In the genomic region with DNA sequence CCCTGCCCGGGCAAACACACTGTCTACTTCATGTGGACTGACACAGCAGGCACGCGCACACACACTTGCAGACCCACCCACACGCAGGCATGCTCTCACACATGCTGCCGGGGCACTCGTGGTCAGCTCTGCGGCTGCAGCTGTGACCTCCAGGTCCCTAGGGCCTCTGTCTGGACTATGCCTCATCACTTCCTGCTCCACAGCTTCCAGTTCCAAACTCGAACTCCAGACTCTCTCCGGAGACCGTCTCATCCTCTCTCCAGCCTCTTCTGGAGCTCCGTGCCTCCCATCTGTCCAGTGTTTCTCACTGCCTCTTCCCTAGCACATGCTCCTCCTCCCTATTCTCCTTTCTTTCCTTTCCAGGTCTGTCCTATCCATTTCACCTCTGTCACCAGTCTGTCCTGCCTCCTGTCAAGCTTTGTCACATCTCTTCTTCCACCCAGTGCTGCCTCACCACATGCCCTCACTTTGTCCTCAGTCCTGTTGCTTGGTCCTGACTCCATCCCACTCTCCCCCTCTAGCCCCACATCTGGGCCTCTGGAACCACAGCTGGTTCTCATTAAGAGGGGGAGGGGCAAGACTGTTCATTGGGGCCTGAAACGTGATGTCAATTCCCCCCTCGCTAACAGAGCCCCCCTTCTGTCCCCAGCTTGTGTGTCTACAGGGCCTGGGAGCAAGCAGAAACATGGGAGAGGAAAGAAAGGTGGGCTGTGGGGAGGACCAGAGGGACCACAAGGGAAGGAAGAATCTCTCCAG, we compare ENCODE assay signal across 8 mouse cellular contexts. TPM values are rescaled to one million over a fixed set of nuclear protein-coding genes. Genes with fewer than 3 reads are reported as not detected.
DNase-seq lines count a peak whose midpoint lies in the region; ATAC-seq and TF ChIP-seq lines count a peak whose summit lies in the region.

No protein-coding gene starts in this region.

- H3K9me3 ChIP-seq in forebrain, postnatal 0 days (ENCODE audit: low read length): no peaks in the 10 kb centered on the region
- no peaks in the 10 kb centered on the region for H3K9me3 ChIP-seq in hindbrain, embryonic 10.5 days
- H3K9me3 ChIP-seq in limb, embryonic 13.5 days: no peaks in the 10 kb centered on the region
- H3K9me3 ChIP-seq in midbrain, embryonic 13.5 days: no peaks in the 10 kb centered on the region

- 0 out of 2 replicates have a peak overlapping the region, but pooled peaks have one; percentile 57 for H3K27ac ChIP-seq in forebrain, postnatal 0 days (ENCODE audit: low read depth, low read length)
- H3K27ac ChIP-seq in hindbrain, embryonic 10.5 days: peak overlapping the region; percentile 82
- peak overlapping the region; percentile 98 for H3K27ac ChIP-seq in limb, embryonic 13.5 days
- peak overlapping the region; percentile 53; the same call in 1 of the 2 replicates for H3K27ac ChIP-seq in midbrain, embryonic 13.5 days
- no peak overlapping the region for H3K27ac ChIP-seq in cerebellum, adult 2 months (ENCODE audit: insufficient read depth, low read length)

- H3K4me1 ChIP-seq in forebrain, postnatal 0 days (ENCODE audit: insufficient read depth): peaks cover 17% of the 10 kb centered on the region
- peaks cover 40% of the 10 kb centered on the region for H3K4me1 ChIP-seq in hindbrain, embryonic 10.5 days (replicated peaks)
- peaks cover 72% of the 10 kb centered on the region for H3K4me1 ChIP-seq in limb, embryonic 13.5 days
- H3K4me1 ChIP-seq in midbrain, embryonic 13.5 days (replicated peaks): peaks cover 64% of the 10 kb centered on the region
- H3K4me1 ChIP-seq in cerebellum, adult 2 months (ENCODE audit: control insufficient read depth, insufficient read depth, low read length): peaks cover 7% of the 10 kb centered on the region

- no peak for TF ChIP-seq POLR2A in cerebellum, adult 2 months (IDR thresholded peaks at IDR 0.05; ENCODE audit: borderline replicate concordance, insufficient read depth, low read length)

- H3K4me2 ChIP-seq in forebrain, postnatal 0 days (ENCODE audit: low read depth): peak overlapping the region; percentile 1; the same call in 1 of the 2 replicates
- H3K4me2 ChIP-seq in limb, embryonic 13.5 days (replicated peaks): peak overlapping the region; percentile 77
- H3K4me2 ChIP-seq in midbrain, embryonic 13.5 days (replicated peaks): peak overlapping the region; percentile 37

- H3K27me3 ChIP-seq in forebrain, postnatal 0 days (ENCODE audit: insufficient read depth, low read length): no peaks in the 10 kb centered on the region
- H3K27me3 ChIP-seq in hindbrain, embryonic 10.5 days (ENCODE audit: insufficient read depth, poor library complexity, severe bottlenecking): no peaks in the 10 kb centered on the region
- H3K27me3 ChIP-seq in limb, embryonic 13.5 days: no peaks in the 10 kb centered on the region
- H3K27me3 ChIP-seq in midbrain, embryonic 13.5 days: no peaks in the 10 kb centered on the region
- no peaks in the 10 kb centered on the region for H3K27me3 ChIP-seq in cerebellum, adult 2 months (ENCODE audit: control insufficient read depth, insufficient read depth, low read length)

- DNase-seq in thymus, postnatal 14 days: peak; percentile 20
- DNase-seq in thymus, postnatal 36 days: no peak
- no peak for DNase-seq in forebrain, postnatal 0 days
- DNase-seq in hindbrain, embryonic 10.5 days (ENCODE audit: low spot score): peak; percentile 73
- DNase-seq in c-Kit-positive CD71-positive TER-119-positive erythroid progenitor cells, embryonic 14.5 days (ENCODE audit: low spot score): no peak
- no peak for DNase-seq in cerebellum, adult 2 months

- H3K36me3 ChIP-seq in forebrain, postnatal 0 days (ENCODE audit: insufficient read depth): peaks cover 51% of the 10 kb centered on the region
- peaks cover 75% of the 10 kb centered on the region for H3K36me3 ChIP-seq in hindbrain, embryonic 10.5 days
- H3K36me3 ChIP-seq in limb, embryonic 13.5 days: peaks cover 66% of the 10 kb centered on the region
- H3K36me3 ChIP-seq in midbrain, embryonic 13.5 days: peaks cover 83% of the 10 kb centered on the region

- TF ChIP-seq CTCF in forebrain, postnatal 0 days (IDR thresholded peaks at IDR 0.05; ENCODE audit: low read depth): no peak
- no peak for TF ChIP-seq CTCF in cerebellum, adult 2 months (IDR thresholded peaks at IDR 0.05; ENCODE audit: borderline replicate concordance, insufficient read depth, low read depth, low read length)

- 0 out of 2 replicates have a peak overlapping the region, but pooled peaks have one; percentile 18 for H3K9ac ChIP-seq in forebrain, postnatal 0 days
- H3K9ac ChIP-seq in limb, embryonic 13.5 days: peak overlapping the region; percentile 66
- H3K9ac ChIP-seq in midbrain, embryonic 13.5 days (replicated peaks): peak overlapping the region; percentile 39

- 63% methylated on average over 13 of the region's 13 CpGs for WGBS in forebrain, postnatal 0 days
- 51% methylated on average over 13 of the region's 13 CpGs for WGBS in hindbrain, embryonic 10.5 days
- WGBS in limb, embryonic 13.5 days: 10% methylated on average over 13 of the region's 13 CpGs
- 64% methylated on average over 13 of the region's 13 CpGs for WGBS in midbrain, embryonic 13.5 days
- WGBS in cerebellum, adult 2 months: 31% methylated on average over 13 of the region's 13 CpGs

- ATAC-seq in forebrain, postnatal 0 days: peak; percentile 32
- peak; percentile 93 for ATAC-seq in limb, embryonic 13.5 days (ENCODE audit: low FRiP score, low read depth)
- ATAC-seq in midbrain, embryonic 13.5 days: peak; percentile 44

- H3K4me3 ChIP-seq in forebrain, postnatal 0 days (ENCODE audit: low read depth, low read length): no peak overlapping the region
- H3K4me3 ChIP-seq in hindbrain, embryonic 10.5 days: peak overlapping the region; percentile 34
- peak overlapping the region; percentile 44 for H3K4me3 ChIP-seq in limb, embryonic 13.5 days
- H3K4me3 ChIP-seq in midbrain, embryonic 13.5 days (replicated peaks): no peak overlapping the region
- no peak overlapping the region for H3K4me3 ChIP-seq in cerebellum, adult 2 months (replicated peaks; ENCODE audit: insufficient read depth, low read depth, low read length)

RNA-seq across cellular contexts. Expression of a gene that starts 9.5 kb away (rescaled TPM):
- 62.7 and 98.7 TPM in 2 replicates for total RNA-seq in forebrain, postnatal 0 days (2014; rRNA removed)
- 5.7 and 8.0 TPM in 2 replicates for polyA plus RNA-seq in forebrain, postnatal 0 days (2015; fragmentation: Nextera tagmentation; extraction: Ambion mirVana)
- 9.3 and 13.4 TPM in 2 replicates for polyA plus RNA-seq in hindbrain, embryonic 10.5 days (2016; fragmentation: Nextera tagmentation; extraction: Ambion mirVana)
- polyA plus RNA-seq in limb, embryonic 13.5 days (2015; fragmentation: Nextera tagmentation; extraction: Ambion mirVana): 20.5 and 22.2 TPM in 2 replicates
- polyA plus RNA-seq in midbrain, embryonic 13.5 days (2015; fragmentation: Nextera tagmentation; extraction: Ambion mirVana): 16.8 and 20.5 TPM in 2 replicates
- 4.5 and 5.0 TPM in 2 replicates for polyA plus RNA-seq in cerebellum, adult 2 months (2012; rRNA removed)

RNA-seq across cellular contexts. Expression of a gene that starts 25.9 kb away (rescaled TPM):
- total RNA-seq in forebrain, postnatal 0 days (2014; rRNA removed): 16.8 and 51.2 TPM in 2 replicates
- 38.7 and 40.0 TPM in 2 replicates for polyA plus RNA-seq in forebrain, postnatal 0 days (2015; fragmentation: Nextera tagmentation; extraction: Ambion mirVana)
- polyA plus RNA-seq in hindbrain, embryonic 10.5 days (2016; fragmentation: Nextera tagmentation; extraction: Ambion mirVana): 57.8 and 59.2 TPM in 2 replicates
- 42.5 and 50.8 TPM in 2 replicates for polyA plus RNA-seq in limb, embryonic 13.5 days (2015; fragmentation: Nextera tagmentation; extraction: Ambion mirVana)
- 35.6 and 41.1 TPM in 2 replicates for polyA plus RNA-seq in midbrain, embryonic 13.5 days (2015; fragmentation: Nextera tagmentation; extraction: Ambion mirVana)
- 92.1 and 115 TPM in 2 replicates for polyA plus RNA-seq in cerebellum, adult 2 months (2012; rRNA removed)

RNA-seq across cellular contexts. Expression of a gene that starts 32.9 kb away (rescaled TPM):
- 15.0 and 37.1 TPM in 2 replicates for total RNA-seq in forebrain, postnatal 0 days (2014; rRNA removed)
- polyA plus RNA-seq in forebrain, postnatal 0 days (2015; fragmentation: Nextera tagmentation; extraction: Ambion mirVana): 192 and 197 TPM in 2 replicates
- 298 and 325 TPM in 2 replicates for polyA plus RNA-seq in hindbrain, embryonic 10.5 days (2016; fragmentation: Nextera tagmentation; extraction: Ambion mirVana)
- polyA plus RNA-seq in limb, embryonic 13.5 days (2015; fragmentation: Nextera tagmentation; extraction: Ambion mirVana): 341 and 356 TPM in 2 replicates
- 201 and 217 TPM in 2 replicates for polyA plus RNA-seq in midbrain, embryonic 13.5 days (2015; fragmentation: Nextera tagmentation; extraction: Ambion mirVana)
- polyA plus RNA-seq in cerebellum, adult 2 months (2012; rRNA removed): 183 and 191 TPM in 2 replicates

RNA-seq across cellular contexts. Expression of a gene that starts 33.8 kb away (rescaled TPM):
- total RNA-seq in forebrain, postnatal 0 days (2014; rRNA removed): 84.6 and 86.5 TPM in 2 replicates
- polyA plus RNA-seq in forebrain, postnatal 0 days (2015; fragmentation: Nextera tagmentation; extraction: Ambion mirVana): 99.9 and 108 TPM in 2 replicates
- polyA plus RNA-seq in hindbrain, embryonic 10.5 days (2016; fragmentation: Nextera tagmentation; extraction: Ambion mirVana): 177 and 188 TPM in 2 replicates
- 118 and 133 TPM in 2 replicates for polyA plus RNA-seq in limb, embryonic 13.5 days (2015; fragmentation: Nextera tagmentation; extraction: Ambion mirVana)
- 109 and 127 TPM in 2 replicates for polyA plus RNA-seq in midbrain, embryonic 13.5 days (2015; fragmentation: Nextera tagmentation; extraction: Ambion mirVana)
- polyA plus RNA-seq in cerebellum, adult 2 months (2012; rRNA removed): 177 and 182 TPM in 2 replicates

RNA-seq across cellular contexts. Expression of a gene that starts 40.8 kb away (rescaled TPM):
- total RNA-seq in forebrain, postnatal 0 days (2014; rRNA removed): 22.1 and 26.6 TPM in 2 replicates
- polyA plus RNA-seq in forebrain, postnatal 0 days (2015; fragmentation: Nextera tagmentation; extraction: Ambion mirVana): 16.0 and 19.1 TPM in 2 replicates
- polyA plus RNA-seq in hindbrain, embryonic 10.5 days (2016; fragmentation: Nextera tagmentation; extraction: Ambion mirVana): 33.6 and 36.2 TPM in 2 replicates
- 44.0 and 44.3 TPM in 2 replicates for polyA plus RNA-seq in limb, embryonic 13.5 days (2015; fragmentation: Nextera tagmentation; extraction: Ambion mirVana)
- polyA plus RNA-seq in midbrain, embryonic 13.5 days (2015; fragmentation: Nextera tagmentation; extraction: Ambion mirVana): 29.2 and 30.5 TPM in 2 replicates
- 16.2 and 16.4 TPM in 2 replicates for polyA plus RNA-seq in cerebellum, adult 2 months (2012; rRNA removed)

Comparison
In these comparisons a context has a peak if more than half of its experiments do, and no peak if none do; other contexts are left out.
1. DNase-seq: peak in thymus, postnatal 14 days (single experiment) and hindbrain, embryonic 10.5 days (single experiment); none in thymus, postnatal 36 days (0 of 2), forebrain, postnatal 0 days (single experiment), c-Kit-positive CD71-positive TER-119-positive erythroid progenitor cells, embryonic 14.5 days (single experiment) and cerebellum, adult 2 months (0 of 2).
2. ATAC-seq: peak in every context shown above with its lines; median percentile 93 in limb, embryonic 13.5 days; 44 in midbrain, embryonic 13.5 days; 32 in forebrain, postnatal 0 days.
3. H3K4me2 ChIP-seq: peak in every context shown above with its lines; median percentile 77 in limb, embryonic 13.5 days; 37 in midbrain, embryonic 13.5 days; 1 in forebrain, postnatal 0 days.
4. H3K4me3 ChIP-seq: peak in hindbrain, embryonic 10.5 days (single experiment) and limb, embryonic 13.5 days (single experiment); none in forebrain, postnatal 0 days (single experiment), midbrain, embryonic 13.5 days (single experiment) and cerebellum, adult 2 months (single experiment).
5. Peak in every context shown above with its lines, with median percentiles within 50 percentile points of each other: H3K9ac ChIP-seq.